Mouse (Mus musculus) hindbrain, postnatal 0 days (tissue): Measurements from ENCODE around the gene Fbxl21. TPM values are rescaled to one million over a fixed set of nuclear protein-coding genes. Genes with fewer than 3 reads are reported as not detected.

ENCODE experiments used
- ATAC-seq: fragments of 200-750 bp; cut with Nextera tagmentation; 2 replicates; pipeline ENCODE4 v1.8.0; 2017; ENCODE audit warnings: mild to moderate bottlenecking, moderate TSS enrichment, moderate library complexity
- DNase-seq: peaks from one replicate; pipeline ENCODE4 v3.0.0-alpha.2; 2015; ENCODE audit warnings: low spot score
- H3K27ac ChIP-seq: fragments of 300-500 bp; sonication (generic); 2 replicates; pipeline ENCODE4 v1.5.1; 2014; ENCODE audit warnings: mild to moderate bottlenecking
- H3K27me3 ChIP-seq: fragments of 300-500 bp; sonication (generic); 2 replicates; pipeline ENCODE4 v1.6.1; 2014; ENCODE audit warnings: low read length, mixed read lengths; ENCODE audit not compliant: insufficient read depth
- H3K36me3 ChIP-seq: fragments of 300-500 bp; sonication (generic); 2 replicates; pipeline ENCODE4 v1.6.1; 2014; ENCODE audit warnings: low read length, mixed read lengths; ENCODE audit not compliant: insufficient read depth
- H3K4me1 ChIP-seq: fragments of 300-500 bp; sonication (generic); 2 replicates; pipeline ENCODE4 v1.6.1; 2014; ENCODE audit warnings: antibody characterized with exemption, low read length, mixed read lengths; ENCODE audit not compliant: insufficient read depth
- H3K4me2 ChIP-seq: fragments of 300-500 bp; sonication (generic); 2 replicates; pipeline ENCODE4 v1.6.1; 2014; ENCODE audit warnings: low read depth, mild to moderate bottlenecking, low read length, moderate library complexity, mixed read lengths
- H3K4me3 ChIP-seq: fragments of 300-500 bp; sonication (generic); 2 replicates; pipeline ENCODE4 v1.5.1; 2014; ENCODE audit warnings: low read length
- H3K9ac ChIP-seq: fragments of 300-500 bp; sonication (generic); replicated peaks from 2 replicates; pipeline ENCODE4 v1.6.1; 2014; ENCODE audit warnings: mild to moderate bottlenecking, low read length, moderate library complexity, mixed read lengths
- H3K9me3 ChIP-seq: fragments of 300-500 bp; sonication (generic); 2 replicates; pipeline ENCODE4 v1.6.1; 2016; ENCODE audit warnings: low read length, mixed read lengths
- CTCF ChIP-seq: IDR thresholded peaks from 2 replicates; pipeline ENCODE4 v1.5.1; 2016; ENCODE audit warnings: antibody characterized with exemption, control low read depth, low read depth
- WGBS: fragments of 180-500 bp; shearing (Covaris S2); extraction: QIAGEN DNeasy Blood & Tissue Kit; methylation state at CpG from one replicate; pipeline ENCODE4 v1.1.7; 2014; 5-methylcytosine and 5-hydroxymethylcytosine counted together
- polyA plus RNA-seq: library from polyadenylated mRNA; unstranded; fragments of >200 nt; fragmentation: Nextera tagmentation; extraction: Ambion mirVana; gene quantifications from 2 replicates; pipeline ENCODE4 v1.2.1, GENCODE M21; 2015
- total RNA-seq: library from RNA; depleted of rRNA; stranded (reverse); fragments of >200 nt; gene quantifications from 2 replicates; pipeline ENCODE4 v1.2.3, GENCODE M21; 2014

The Fbxl21 gene
- total and polyA plus RNA-seq, 2 experiments from 2014 or later: 5.6 to 6.1 TPM

DNA sequence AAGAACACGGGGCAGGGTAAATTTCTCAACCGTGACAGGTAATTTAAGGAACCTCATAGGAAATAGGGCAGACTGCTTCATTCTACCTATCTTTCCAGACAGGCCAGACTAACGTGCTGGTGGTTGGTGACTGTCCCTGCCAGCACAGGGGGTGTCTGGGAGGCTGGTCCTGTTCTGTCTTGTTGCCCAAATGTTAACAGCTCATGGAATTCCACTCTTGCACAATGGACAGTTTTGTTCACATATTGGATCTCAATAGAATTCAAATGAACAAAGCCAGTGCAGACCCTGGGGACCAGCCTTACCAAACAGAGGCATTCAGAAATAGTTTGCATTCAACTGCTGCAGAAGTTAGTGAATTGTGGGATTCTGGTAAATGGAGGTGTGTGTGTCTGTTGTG lies 22.7 kb downstream of the Fbxl21 start:
- 40% methylated on average over 3 of the region's 3 CpGs for WGBS
- no peak for ATAC-seq

DNA sequence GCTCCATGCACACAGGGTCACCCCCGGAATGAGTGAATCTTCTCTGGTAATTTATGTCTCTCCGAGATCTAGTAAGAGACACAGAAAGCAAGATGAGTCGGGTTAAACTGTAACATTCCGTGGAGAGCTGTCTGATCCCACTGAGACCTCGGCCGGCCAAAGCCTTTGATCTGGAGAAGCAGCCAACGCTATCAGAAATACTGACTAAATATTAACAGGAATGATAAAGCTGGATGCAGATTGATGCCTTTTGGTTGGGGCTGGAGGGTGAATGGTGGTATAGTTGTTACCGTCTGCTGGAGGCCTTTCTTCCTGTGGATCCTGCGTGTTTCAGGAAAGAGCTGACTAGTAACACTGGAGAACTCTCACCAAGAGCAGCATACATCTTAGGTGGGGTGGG lies 26.1 kb downstream of the Fbxl21 start, which contains the start of gene Lect2:
TSS of gene Lect2 (minus strand) at position 102 of the 400 bp plus-strand sequence.
- Histone ChIP-seq H3K4me1 (no peaks in the 10 kb centered on the region), H3K36me3 (no peaks in the 10 kb centered on the region), H3K9me3 (no peaks in the 10 kb centered on the region), H3K27ac (no peak within 1 kb of the TSS), H3K4me3 (no peak within 1 kb of the TSS), H3K9ac (no peak within 1 kb of the TSS), H3K4me2 (no peak within 1 kb of the TSS), H3K27me3 (no peaks in the 10 kb centered on the region)
- TF ChIP-seq CTCF: no peak
- DNase-seq (no peak), ATAC-seq (no peak)
- 64% methylated on average over 9 of the region's 9 CpGs for WGBS

More for the DNA sequence above, 22.7 kb downstream of the Fbxl21 start:
- Histone ChIP-seq H3K9ac (no peak overlapping the region), H3K27ac (no peak overlapping the region), H3K9me3 (no peaks in the 10 kb centered on the region), H3K27me3 (no peaks in the 10 kb centered on the region), H3K4me1 (no peaks in the 10 kb centered on the region), H3K4me2 (no peak overlapping the region), H3K36me3 (no peaks in the 10 kb centered on the region), H3K4me3 (no peak overlapping the region)
- no peak for TF ChIP-seq CTCF
- no peak for DNase-seq

DNA sequence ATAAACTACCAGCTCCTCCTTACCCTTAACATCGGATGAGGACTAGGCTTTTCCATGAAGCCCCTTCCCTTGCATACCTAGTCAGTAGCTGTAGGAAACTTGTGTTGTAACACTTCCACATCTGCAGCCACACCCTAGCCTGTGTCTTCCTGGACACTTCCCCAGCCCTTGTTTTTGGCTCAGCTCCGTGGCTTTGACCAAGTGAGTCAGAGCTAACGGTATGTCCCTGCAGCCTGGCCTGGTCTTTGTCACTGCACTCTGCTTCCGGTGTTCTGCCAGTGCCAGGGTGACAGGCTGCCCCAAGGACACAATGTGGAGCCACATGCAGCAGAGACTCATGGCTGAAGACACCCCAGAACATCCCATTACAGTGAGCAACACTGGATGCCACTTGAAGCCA lies 27.1 kb downstream of the Fbxl21 start:
- ATAC-seq (no peak), DNase-seq (no peak)
- Histone ChIP-seq H3K4me2 (no peak overlapping the region), H3K4me3 (no peak overlapping the region), H3K9me3 (no peaks in the 10 kb centered on the region), H3K9ac (no peak overlapping the region), H3K27me3 (no peaks in the 10 kb centered on the region), H3K4me1 (no peaks in the 10 kb centered on the region), H3K27ac (no peak overlapping the region), H3K36me3 (no peaks in the 10 kb centered on the region)
- WGBS: 64% methylated on average over 4 of the region's 4 CpGs
- no peak for TF ChIP-seq CTCF

DNA sequence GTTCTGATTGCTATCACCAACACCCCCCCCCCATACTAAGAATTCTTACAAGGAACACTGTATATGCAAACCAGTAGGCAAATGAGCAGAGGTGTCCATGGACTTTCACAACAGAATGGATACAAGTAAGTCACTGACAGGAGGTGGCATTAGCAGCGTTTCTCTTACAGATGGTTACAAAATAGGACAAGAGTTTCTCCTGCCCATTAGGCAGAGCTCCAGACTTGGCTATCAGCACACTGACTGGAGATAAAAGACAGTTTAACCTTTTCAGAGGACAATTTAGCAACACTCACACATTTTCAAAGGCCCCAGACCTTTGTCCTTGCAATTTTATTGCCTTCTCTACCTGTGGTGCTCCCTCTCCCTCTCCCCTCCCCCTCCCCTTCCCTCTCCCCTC lies 28.3 kb downstream of the Fbxl21 start:
- ATAC-seq: no peak
- whole genome bisulfite sequencing: 45% methylated on average over 1 of the region's 1 CpGs

DNA sequence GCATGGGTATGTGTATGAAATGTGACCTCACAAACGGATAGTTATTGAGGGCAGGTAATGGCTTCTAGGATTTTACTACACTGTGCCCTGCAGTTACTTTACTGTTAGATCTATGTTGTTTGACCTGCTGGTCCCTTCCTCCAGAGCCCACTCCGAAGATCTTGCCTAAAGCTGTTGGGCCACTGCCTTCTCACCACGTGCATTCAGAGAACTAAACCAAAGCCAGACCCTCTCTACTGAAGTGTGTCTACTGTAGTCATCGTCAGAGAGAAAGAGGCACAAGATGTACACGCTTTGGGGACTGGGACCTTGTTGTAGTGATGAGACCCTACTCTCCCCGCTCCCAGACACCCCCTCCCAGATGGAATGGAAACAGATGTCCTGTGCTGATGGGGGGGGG lies 29.4 kb downstream of the Fbxl21 start:
- DNase-seq: no peak
- no peak overlapping the region for H3K9ac ChIP-seq
- no peak overlapping the region for H3K4me3 ChIP-seq
- 83% methylated on average over 6 of the region's 6 CpGs for WGBS
- no peak for TF ChIP-seq CTCF
- ATAC-seq: no peak
- no peak overlapping the region for H3K4me2 ChIP-seq
- no peaks in the 10 kb centered on the region for H3K27me3 ChIP-seq
- no peaks in the 10 kb centered on the region for H3K36me3 ChIP-seq
- H3K9me3 ChIP-seq: no peaks in the 10 kb centered on the region
- no peak overlapping the region for H3K27ac ChIP-seq
- no peaks in the 10 kb centered on the region; the same call in 1 of the 2 replicates for H3K4me1 ChIP-seq

More for the DNA sequence above, 28.3 kb downstream of the Fbxl21 start:
- Histone ChIP-seq H3K36me3 (no peaks in the 10 kb centered on the region), H3K9me3 (no peaks in the 10 kb centered on the region), H3K27ac (no peak overlapping the region), H3K4me2 (no peak overlapping the region), H3K4me1 (no peaks in the 10 kb centered on the region; the same call in 1 of the 2 replicates), H3K9ac (no peak overlapping the region), H3K27me3 (no peaks in the 10 kb centered on the region), H3K4me3 (no peak overlapping the region)
- DNase-seq: no peak
- TF ChIP-seq CTCF: no peak

DNA sequence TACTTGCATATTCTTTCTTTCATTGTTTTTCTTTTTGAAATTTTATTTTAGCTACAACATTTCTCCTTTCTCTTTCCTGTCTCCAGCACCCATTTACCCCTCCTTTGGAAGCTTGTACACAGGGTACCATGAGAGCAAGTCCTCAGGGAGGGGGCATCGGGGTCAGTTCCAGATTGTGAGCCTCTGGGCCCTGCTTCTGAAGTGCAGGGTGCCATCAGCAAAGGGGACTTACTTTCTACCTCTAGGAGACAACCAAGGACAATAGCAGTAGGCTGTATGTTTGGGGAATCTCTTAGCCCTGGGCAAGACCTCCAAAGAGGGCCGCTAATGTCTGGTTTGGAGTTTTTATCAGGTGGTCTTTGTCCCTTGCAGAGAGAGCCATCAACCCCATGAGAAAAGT lies 31.7 kb downstream of the Fbxl21 start:
- Histone ChIP-seq H3K4me3 (no peak overlapping the region), H3K27me3 (no peaks in the 10 kb centered on the region), H3K9ac (no peak overlapping the region), H3K36me3 (no peaks in the 10 kb centered on the region), H3K4me2 (no peak overlapping the region), H3K4me1 (no peaks in the 10 kb centered on the region; the same call in 1 of the 2 replicates), H3K9me3 (no peaks in the 10 kb centered on the region), H3K27ac (no peak overlapping the region)
- 55% methylated on average over 2 of the region's 2 CpGs for WGBS
- DNase-seq (no peak), ATAC-seq (no peak)
- TF ChIP-seq CTCF: no peak

DNA sequence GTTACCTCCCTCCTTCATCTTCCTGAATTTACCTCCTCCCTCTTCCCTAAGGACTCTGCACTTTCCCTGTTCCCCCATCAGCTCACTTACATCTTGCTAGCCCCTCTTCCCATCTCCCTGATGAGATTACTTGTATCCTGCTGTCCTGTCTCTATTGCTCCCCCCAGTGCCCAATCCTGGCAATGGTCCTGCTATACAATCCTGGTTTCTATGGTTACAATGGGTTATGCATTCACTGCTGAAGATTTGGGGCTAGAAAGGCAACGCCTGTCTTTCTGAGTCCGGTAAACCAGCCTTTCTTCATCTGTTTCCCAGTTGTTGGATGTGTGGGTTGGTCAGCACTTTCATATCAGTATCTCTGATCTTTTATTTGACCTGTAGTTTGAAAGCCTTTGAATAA lies 32.1 kb downstream of the Fbxl21 start:
- no peak overlapping the region for H3K27ac ChIP-seq
- 5% methylated on average over 2 of the region's 2 CpGs for WGBS
- peak; percentile 68 for TF ChIP-seq CTCF

More for the DNA sequence above, 32.1 kb downstream of the Fbxl21 start:
- no peaks in the 10 kb centered on the region for H3K9me3 ChIP-seq
- no peak overlapping the region for H3K4me2 ChIP-seq
- no peaks in the 10 kb centered on the region for H3K27me3 ChIP-seq
- H3K36me3 ChIP-seq: no peaks in the 10 kb centered on the region
- ATAC-seq: peak; percentile 58; the same call in 1 of the 2 replicates
- no peaks in the 10 kb centered on the region; the same call in 1 of the 2 replicates for H3K4me1 ChIP-seq
- H3K9ac ChIP-seq: no peak overlapping the region
- no peak overlapping the region for H3K4me3 ChIP-seq
- peak; percentile 80 for DNase-seq
